Mouse (Mus musculus): ENCODE results near the gene Zbtb42. TPM values are rescaled to one million over a fixed set of nuclear protein-coding genes. Genes with fewer than 3 reads are reported as not detected.

Zbtb42 gene
- total RNA-seq, 2 experiments from 2014 or later, result 1.8 to 2.1 TPM

- DNase-seq, result no peak
Observed at GRCm38 (mm10) chr12:112688458-112688857, 9.8 kb downstream of the Zbtb42 start.

GRCm38 (mm10) chr12:112693185-112694126 lies 14.8 kb downstream of the Zbtb42 start:
- peak; percentile 97 for DNase-seq

GRCm38 (mm10) chr12:112694127-112694475 lies 15.5 kb downstream of the Zbtb42 start:
- DNase-seq, result no peak

- no peak for DNase-seq
Observed at GRCm38 (mm10) chr12:112696806-112697425, 18.3 kb downstream of the Zbtb42 start.

GRCm38 (mm10) chr12:112700522-112700921 lies 21.9 kb downstream of the Zbtb42 start:
- DNase-seq, result peak; percentile 26

- DNase-seq, result no peak
Observed at GRCm38 (mm10) chr12:112702374-112703320, 24.0 kb downstream of the Zbtb42 start.

- peak; percentile 92 for DNase-seq
Observed at GRCm38 (mm10) chr12:112706704-112707572, 28.3 kb downstream of the Zbtb42 start.

- no peak for DNase-seq
Observed at GRCm38 (mm10) chr12:112707573-112707869, 28.9 kb downstream of the Zbtb42 start.

- no peak for DNase-seq
Observed at GRCm38 (mm10) chr12:112713984-112714383, 35.4 kb downstream of the Zbtb42 start.

- DNase-seq, result peak; percentile 54
Observed at GRCm38 (mm10) chr12:112717140-112717539, 38.5 kb downstream of the Zbtb42 start.

GRCm38 (mm10) chr12:112718995-112719394 lies 40.4 kb downstream of the Zbtb42 start:
- no peak for DNase-seq

GRCm38 (mm10) chr12:112720216-112720615 lies 41.6 kb downstream of the Zbtb42 start, which contains the start of gene Cep170b:
TSS of gene Cep170b (plus strand) at chr12:112720455.
- no peak for DNase-seq

GRCm38 (mm10) chr12:112720890-112721423 lies 42.3 kb downstream of the Zbtb42 start:
- no peak for DNase-seq

GRCm38 (mm10) chr12:112721424-112722239 lies 43.0 kb downstream of the Zbtb42 start:
- DNase-seq, result peak; percentile 46

- DNase-seq, result peak; percentile 56
Observed at GRCm38 (mm10) chr12:112722240-112723027, 43.8 kb downstream of the Zbtb42 start.

GRCm38 (mm10) chr12:112723028-112723330 lies 44.4 kb downstream of the Zbtb42 start:
- DNase-seq, result no peak

GRCm38 (mm10) chr12:112723445-112723844 lies 44.8 kb downstream of the Zbtb42 start:
- no peak for DNase-seq

- DNase-seq, result peak; percentile 68
Observed at GRCm38 (mm10) chr12:112724077-112724805, 45.6 kb downstream of the Zbtb42 start.

GRCm38 (mm10) chr12:112727801-112728200 lies 49.2 kb downstream of the Zbtb42 start:
- no peak for DNase-seq
